Mouse (Mus musculus) megakaryocyte-erythroid progenitor cell, adult 5-6 weeks (primary cell): ENCODE data around the gene Pygo2. TPM values are rescaled to one million over a fixed set of nuclear protein-coding genes. Genes with fewer than 3 reads are reported as not detected.
"Not testable (repeated sequence)": the region's sequence is repeated elsewhere in the genome, so short reads cannot be mapped to it uniquely, and the experiment has no call there.

Experiments used
- ATAC-seq: replicated peaks from 2 replicates; pipeline ENCODE4 v1.8.0; 2016; ENCODE audit warnings: mild to moderate bottlenecking, inconsistent platforms; ENCODE audit not compliant: severe bottlenecking, poor library complexity, low FRiP score, low TSS enrichment
- total RNA-seq, 2 experiments: library from RNA; stranded (forward) in 1 of 2; stranded (reverse) in 1 of 2; fragments of 200-1000, 215-1000 nt in 1 of 2; fragments of >200 nt in 1 of 2; fragmentation: Nextera tagmentation in 1 of 2; gene quantifications; 2 replicates each; pipeline ENCODE4 v1.2.3; 2014 to 2017

The Pygo2 gene
- total RNA-seq, 2 experiments from 2014 or later: 19.9 to 42.2 TPM

- peak; percentile 88 for ATAC-seq
Measured at GRCm38 (mm10) chr3:89418170-89418860, 11.7 kb upstream of the Pygo2 start, which contains the start of the genes Cks1b and Shc1. Gene Cks1b (minus strand): TSS chr3:89418383. Gene Shc1 (plus strand): TSS chr3:89418443.

- no peak for ATAC-seq
Measured at GRCm38 (mm10) chr3:89418861-89419250, 11.2 kb upstream of the Pygo2 start.

- no peak for ATAC-seq
Measured at GRCm38 (mm10) chr3:89419571-89419970, 10.4 kb upstream of the Pygo2 start.

GRCm38 (mm10) chr3:89419981-89420380, 10.0 kb upstream of the Pygo2 start:
- no peak for ATAC-seq

DNA sequence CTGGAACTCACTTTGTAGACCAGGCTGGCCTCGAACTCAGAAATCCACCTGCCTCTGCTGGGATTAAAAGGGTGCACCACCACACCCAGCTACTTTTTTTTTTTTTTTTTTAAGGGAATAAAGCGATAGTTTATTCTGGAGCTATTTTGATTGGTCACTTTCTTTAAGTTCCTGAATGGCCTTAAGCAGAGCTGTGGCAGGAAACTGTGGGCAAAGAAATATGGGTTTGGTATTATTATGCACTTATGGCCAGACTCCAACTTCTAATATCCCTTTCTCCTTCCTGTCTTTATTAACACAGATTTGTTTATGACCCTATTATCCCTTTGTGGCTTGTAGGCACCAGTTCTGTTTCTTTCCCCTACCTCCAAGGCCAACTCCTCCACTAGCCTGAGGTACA, 9.6 kb upstream of the Pygo2 start:
- no peak for ATAC-seq

DNA sequence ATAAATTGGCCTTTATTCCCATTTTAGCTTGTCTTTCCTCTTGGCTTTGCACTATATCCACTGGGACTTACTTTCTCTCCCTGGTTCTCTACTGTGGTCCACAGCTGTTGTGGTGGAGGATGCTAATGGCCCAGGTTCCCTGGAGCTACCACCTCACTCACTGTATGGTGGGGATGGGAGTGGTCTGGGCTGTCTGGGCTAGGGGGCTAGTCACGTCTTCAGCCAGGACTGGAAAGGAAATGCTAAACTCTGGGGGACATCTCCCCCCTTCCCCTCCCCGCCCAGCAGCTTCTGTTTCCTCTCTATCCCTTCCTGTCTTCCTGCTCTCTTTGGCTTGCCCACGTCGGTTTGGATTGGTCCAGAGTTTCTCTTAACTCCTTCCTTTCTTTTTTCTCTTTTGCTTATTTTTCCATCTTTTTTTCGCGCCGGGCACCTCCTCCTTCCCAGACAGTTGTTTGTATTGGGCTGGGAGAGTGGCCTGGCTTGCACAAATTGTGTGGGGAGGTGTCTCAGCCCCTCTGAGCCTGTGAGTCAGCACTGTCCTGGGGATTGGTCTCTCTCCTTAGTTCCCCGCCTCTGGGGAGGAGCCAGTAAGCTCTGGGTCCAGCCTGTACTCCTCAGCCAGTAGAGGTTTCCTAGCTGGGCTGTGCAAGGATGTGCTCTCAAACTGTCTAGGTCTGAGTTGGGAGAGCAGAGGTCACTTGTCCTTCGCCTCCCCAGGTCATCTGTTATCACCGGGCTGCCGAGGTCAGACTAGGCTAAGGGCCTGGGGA, 8.8 kb upstream of the Pygo2 start:
- ATAC-seq: peak; percentile 62

DNA sequence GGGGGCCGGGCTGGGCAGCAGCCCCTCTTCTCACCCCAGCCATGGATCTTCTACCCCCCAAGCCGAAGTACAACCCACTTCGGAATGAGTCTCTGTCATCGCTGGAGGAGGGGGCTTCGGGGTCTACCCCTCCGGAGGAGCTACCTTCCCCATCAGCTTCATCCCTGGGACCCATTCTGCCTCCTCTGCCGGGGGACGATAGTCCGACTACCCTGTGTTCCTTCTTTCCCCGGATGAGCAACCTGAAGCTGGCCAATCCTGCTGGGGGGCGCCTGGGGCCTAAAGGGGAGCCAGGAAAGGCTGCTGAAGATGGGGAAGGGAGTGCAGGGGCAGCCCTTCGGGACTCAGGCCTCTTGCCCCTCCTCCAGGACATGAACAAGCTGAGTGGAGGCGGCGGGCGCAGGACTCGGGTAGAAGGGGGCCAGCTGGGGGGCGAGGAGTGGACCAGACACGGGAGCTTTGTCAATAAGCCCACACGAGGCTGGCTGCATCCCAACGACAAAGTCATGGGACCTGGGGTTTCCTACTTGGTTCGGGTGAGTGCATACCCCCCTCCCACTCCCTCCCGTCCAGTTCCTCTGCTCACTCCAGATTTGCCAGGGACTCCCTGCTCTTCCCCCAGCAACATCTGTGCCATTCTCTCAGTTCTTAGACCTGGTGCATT, 8.1 kb upstream of the Pygo2 start:
- ATAC-seq: no peak

DNA sequence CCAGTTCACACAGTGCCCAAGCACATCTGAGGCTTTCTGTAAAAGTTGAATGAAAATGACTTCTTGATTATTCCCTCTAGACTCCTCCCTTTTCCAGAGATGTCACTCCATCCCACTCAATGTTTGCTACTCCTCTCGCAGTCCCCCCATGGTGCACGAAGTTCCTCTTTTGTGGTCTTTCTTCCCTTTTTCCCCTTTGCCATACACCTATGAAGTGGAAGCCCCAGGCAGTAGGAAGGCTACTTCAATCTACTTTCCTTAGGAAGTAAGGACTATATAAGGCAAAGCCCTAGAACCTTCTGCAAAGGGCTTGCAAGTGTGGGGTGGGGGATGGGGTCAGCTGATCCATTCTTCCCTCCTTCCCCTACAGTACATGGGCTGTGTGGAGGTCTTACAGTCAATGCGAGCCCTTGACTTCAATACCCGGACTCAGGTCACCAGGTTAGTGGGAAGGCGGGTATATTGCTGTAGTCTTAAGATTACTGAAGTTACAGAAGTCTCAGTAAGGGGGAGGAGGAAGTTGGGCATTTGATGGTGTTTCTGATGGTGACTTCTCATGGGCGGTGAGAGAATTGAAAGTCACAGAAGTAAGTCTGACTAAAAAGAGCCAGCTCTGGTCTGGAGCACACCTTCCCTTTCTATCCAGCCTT, 7.3 kb upstream of the Pygo2 start:
- ATAC-seq: no peak

- 0 out of 2 replicates have a peak, but pooled peaks have one; percentile 20 for ATAC-seq
Measured at GRCm38 (mm10) chr3:89424416-89425140, 5.4 kb upstream of the Pygo2 start.

DNA sequence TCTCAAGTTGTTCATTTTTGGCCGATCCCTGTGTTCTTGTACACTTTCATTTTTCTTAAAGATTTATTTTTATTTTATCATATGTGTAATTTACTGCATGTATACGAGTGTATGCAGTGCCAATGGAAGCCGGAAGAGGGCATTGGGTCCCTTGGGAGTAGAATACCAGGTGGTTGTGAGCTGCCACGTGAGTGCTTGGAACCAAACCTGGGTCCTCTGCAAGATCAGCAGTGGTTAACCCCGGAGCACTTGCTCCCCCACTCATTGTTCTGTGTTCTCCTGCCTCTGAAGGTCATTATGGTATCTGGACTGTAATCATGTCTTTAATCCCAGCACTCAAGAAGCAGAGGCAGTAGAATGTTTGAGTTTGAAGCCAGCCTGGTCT, 4.9 kb upstream of the Pygo2 start:
- no peak for ATAC-seq

- peak; percentile 42 for ATAC-seq
Measured at GRCm38 (mm10) chr3:89425876-89426275, 4.1 kb upstream of the Pygo2 start.

GRCm38 (mm10) chr3:89429021-89429420, 993 bp upstream of the Pygo2 start:
- not testable (repeated sequence) for ATAC-seq

GRCm38 (mm10) chr3:89432606-89433005, 2.6 kb downstream of the Pygo2 start:
- no peak for ATAC-seq

- ATAC-seq: no peak
Measured at GRCm38 (mm10) chr3:89434532-89434931, 4.5 kb downstream of the Pygo2 start.

DNA sequence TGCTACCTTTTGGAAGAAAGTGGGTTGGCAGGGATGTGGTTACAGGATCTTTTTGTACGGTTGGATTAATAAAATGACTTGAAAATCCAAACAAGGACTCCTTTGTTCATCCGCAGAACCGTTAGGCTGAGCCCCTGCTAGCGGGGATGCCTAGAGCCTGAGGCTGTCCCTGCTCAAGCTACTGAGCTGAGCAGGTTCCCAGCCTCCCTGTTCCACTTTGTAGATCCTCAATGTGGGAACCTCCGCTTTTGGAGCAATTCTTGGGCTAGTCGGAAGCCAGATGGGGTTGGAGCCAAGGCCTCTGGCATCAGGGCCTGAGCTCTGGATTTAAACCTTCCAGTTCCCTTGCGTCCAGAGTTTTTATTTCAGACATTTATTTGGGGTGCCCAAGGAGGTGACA, 5.0 kb downstream of the Pygo2 start:
- ATAC-seq: no peak

DNA sequence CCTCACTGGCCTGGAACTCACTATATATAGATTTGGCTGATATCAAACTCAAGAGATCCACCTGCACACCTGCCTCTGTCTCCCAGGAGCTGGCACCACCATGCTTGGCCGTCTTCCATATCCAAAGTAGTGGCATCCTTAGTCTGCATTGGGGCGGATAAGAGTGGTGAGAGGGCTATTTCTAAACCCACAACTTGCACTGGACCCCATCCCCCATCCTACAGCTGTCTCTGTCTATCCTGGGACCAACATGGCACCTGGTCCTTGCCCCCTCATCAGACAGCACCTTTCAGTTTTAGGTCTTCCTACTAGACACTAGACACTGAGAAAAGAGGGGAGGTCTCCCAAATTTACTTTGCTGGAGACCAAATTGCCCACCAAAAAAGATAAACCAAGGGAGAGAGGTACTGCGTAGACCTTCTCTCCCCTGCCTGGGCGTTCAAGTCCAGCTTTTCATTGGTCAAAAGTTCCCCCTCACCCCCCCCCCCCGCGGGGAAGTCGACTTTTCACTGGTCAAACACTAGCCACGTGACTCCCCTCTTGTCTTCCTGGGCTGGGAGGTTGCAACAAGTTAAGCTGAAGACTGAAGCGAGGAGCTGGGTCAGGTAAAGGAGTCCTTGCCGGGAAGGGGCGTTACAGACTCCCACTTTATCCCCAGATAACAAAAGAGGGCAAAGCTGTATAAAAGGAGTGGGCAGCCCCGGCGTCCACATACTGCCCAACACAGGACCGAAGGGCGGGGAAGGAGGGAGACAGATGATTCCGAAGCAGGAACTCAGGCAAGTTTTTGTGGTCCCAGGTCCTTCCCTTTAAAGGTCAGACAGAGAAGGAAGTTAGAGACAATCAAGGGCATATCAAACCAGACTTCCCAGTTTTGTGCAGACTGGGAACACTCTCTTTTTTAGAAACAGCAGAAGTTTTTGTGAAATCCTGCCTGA, 6.4 kb downstream of the Pygo2 start, which contains the start of gene Pbxip1:
Gene Pbxip1 (plus strand): TSS at position 531 of the 938 bp plus-strand sequence.
- ATAC-seq: peak; percentile 85

DNA sequence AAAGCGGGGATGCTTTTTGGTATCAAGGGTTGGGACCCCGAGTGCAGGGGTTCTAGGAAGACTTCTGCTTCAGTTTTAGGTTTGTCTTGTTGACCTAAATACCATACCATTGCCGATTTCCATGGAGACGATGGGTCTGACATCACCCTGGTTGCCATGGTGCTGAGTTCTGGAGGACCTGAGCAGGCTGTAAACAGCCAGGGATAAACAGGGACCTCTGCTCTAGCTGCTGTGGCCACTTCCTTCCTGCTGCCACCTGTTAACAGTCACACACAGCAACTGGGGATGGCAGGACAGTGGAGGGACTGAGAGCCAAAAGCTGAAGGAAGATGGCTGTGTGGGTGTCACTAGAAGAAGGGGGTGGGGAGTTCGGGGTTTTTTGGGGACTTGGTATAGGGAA, 7.3 kb downstream of the Pygo2 start:
- no peak for ATAC-seq

GRCm38 (mm10) chr3:89440691-89441090, 10.7 kb downstream of the Pygo2 start:
- ATAC-seq: no peak
